Mouse (Mus musculus) lung, postnatal 0 days (tissue): ENCODE results near the gene Gzmm.

Experiments used
- CTCF ChIP-seq: IDR thresholded peaks from 2 replicates; pipeline ENCODE4 v1.5.1; 2016; ENCODE audit warnings: antibody characterized with exemption, mild to moderate bottlenecking
- EP300 ChIP-seq: IDR thresholded peaks from 2 replicates; pipeline ENCODE4 v1.6.1; 2016; ENCODE audit warnings: antibody characterized with exemption, mild to moderate bottlenecking, control low read depth

DNA sequence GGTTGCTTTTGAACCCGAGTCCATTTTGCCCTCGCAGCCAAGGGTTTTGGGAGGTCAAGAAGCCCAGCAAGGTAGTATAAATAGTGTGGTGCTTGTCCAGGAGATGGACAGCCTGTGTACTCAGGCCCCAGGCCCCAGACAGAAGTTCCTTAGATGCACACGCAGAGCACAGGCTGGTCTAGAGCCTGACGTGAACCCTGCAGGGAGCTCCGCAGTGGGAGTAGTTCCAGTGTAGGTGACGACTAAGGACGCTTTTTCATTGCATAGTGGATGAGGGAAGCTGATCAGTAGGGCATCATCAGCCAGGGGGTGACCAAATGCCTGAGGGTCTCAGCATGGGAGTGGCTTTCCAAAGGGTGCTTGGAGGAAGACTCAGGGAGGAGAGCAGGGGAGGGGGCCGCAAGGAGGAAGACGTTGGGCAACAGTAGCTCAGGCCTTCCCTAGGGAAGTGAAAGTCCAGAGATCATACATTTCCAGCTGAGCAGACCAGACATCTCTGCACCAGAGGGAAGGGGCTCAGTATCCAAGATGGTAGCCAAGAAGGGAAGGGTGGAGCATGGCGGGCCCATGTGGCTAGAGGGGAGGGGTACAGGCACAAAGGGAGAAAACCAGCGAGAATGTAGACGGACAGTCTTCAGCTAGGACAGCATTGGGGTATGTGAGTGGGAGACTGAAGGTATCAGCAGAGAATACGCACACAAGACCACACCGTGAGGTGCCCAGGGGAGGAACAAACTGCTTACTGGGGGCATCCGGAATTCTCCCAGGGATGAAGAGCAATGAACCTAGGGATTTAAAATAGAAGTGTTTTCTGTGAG is 18.5 kb upstream of the Gzmm start:
- TF ChIP-seq EP300, result no peak
- TF ChIP-seq CTCF, result no peak
